Mouse (Mus musculus) lung, adult 2 months (tissue): ENCODE results near the gene Vps54. TPM values are rescaled to one million over a fixed set of nuclear protein-coding genes. Genes with fewer than 3 reads are reported as not detected.
A peak's percentile ranks its signal among the peaks of the same experiment; 100 is the strongest.

Experiments
- DNase-seq: peaks from one replicate; pipeline ENCODE4 v3.0.0; 2022
- H3K4me1 ChIP-seq: fragments of 200-500 bp; 2 replicates; pipeline ENCODE4 v1.6.1; 2011; ENCODE audit warnings: low read length; ENCODE audit not compliant: control insufficient read depth, insufficient read depth
- H3K4me3 ChIP-seq: fragments of 200-500 bp; replicated peaks from 2 replicates; pipeline ENCODE3; 2011; ENCODE audit warnings: low read depth, mild to moderate bottlenecking, control low read depth, low read length; ENCODE audit errors: extremely low read depth
- CTCF ChIP-seq: fragments of 200-500 bp; IDR thresholded peaks from 2 replicates; pipeline ENCODE4 v1.5.1; 2011; ENCODE audit warnings: mild to moderate bottlenecking, low read length, control low read depth; ENCODE audit not compliant: insufficient read depth
- POLR2A ChIP-seq: fragments of 200-500 bp; IDR thresholded peaks from 2 replicates; pipeline ENCODE4 v1.6.1; 2011; ENCODE audit warnings: low read depth, mild to moderate bottlenecking, control low read depth, low read length, borderline replicate concordance; ENCODE audit errors: extremely low read depth
- WGBS: fragments of 180-500 bp; shearing (Covaris S2); methylation state at CpG from one replicate; pipeline ENCODE4 v1.1.7; 2018; 5-methylcytosine and 5-hydroxymethylcytosine counted together
- polyA plus RNA-seq: library from polyadenylated mRNA; depleted of rRNA; stranded (reverse); fragments of >200 nt; gene quantifications from 2 replicates; pipeline ENCODE4 v1.2.3, GENCODE M21; 2012; rRNA removed

The Vps54 gene
- polyA plus RNA-seq, 1 experiment: 21.3 TPM

- 91% methylated on average over 7 of the region's 7 CpGs for WGBS
- H3K4me1 ChIP-seq: no peaks in the 10 kb centered on the region
- H3K4me3 ChIP-seq: no peak overlapping the region
- TF ChIP-seq POLR2A (no peak), CTCF (no peak)
- DNase-seq: no peak
Measured at GRCm38 (mm10) chr11:21351296-21351695, 112.2 kb downstream of the Vps54 start.

- peaks cover 4% of the 10 kb centered on the region for H3K4me1 ChIP-seq
- 84% methylated on average over 4 of the region's 4 CpGs for WGBS
- TF ChIP-seq CTCF (no peak), POLR2A (no peak)
- no peak for DNase-seq
- H3K4me3 ChIP-seq: no peak overlapping the region
Measured at GRCm38 (mm10) chr11:21363144-21363940, 124.3 kb downstream of the Vps54 start.

DNA sequence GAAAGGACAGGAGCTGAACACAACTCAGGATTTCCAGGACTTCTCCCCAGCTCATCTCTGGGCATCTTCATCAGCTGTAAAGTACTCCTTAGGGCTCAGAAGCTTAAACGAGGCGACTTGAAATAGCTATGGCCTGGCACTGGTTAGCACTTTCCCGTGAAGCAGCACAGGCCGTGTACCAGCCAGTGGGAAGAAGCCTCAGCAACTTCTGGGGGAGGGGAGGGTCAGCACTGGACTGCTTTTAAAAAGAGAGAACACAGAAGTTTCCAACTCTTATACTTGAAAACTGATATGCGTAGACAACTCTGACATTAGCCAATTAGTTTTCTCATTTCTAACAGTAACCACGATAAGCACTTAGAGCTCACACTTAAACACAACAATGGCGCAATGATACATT lies 129.4 kb downstream of the Vps54 start:
- no peak for DNase-seq
- Histone ChIP-seq H3K4me1 (peaks cover 11% of the 10 kb centered on the region), H3K4me3 (peak overlapping the region; percentile 23)
- TF ChIP-seq POLR2A: no peak
- TF ChIP-seq CTCF: no peak
- 29% methylated on average over 7 of the region's 7 CpGs for WGBS

DNA sequence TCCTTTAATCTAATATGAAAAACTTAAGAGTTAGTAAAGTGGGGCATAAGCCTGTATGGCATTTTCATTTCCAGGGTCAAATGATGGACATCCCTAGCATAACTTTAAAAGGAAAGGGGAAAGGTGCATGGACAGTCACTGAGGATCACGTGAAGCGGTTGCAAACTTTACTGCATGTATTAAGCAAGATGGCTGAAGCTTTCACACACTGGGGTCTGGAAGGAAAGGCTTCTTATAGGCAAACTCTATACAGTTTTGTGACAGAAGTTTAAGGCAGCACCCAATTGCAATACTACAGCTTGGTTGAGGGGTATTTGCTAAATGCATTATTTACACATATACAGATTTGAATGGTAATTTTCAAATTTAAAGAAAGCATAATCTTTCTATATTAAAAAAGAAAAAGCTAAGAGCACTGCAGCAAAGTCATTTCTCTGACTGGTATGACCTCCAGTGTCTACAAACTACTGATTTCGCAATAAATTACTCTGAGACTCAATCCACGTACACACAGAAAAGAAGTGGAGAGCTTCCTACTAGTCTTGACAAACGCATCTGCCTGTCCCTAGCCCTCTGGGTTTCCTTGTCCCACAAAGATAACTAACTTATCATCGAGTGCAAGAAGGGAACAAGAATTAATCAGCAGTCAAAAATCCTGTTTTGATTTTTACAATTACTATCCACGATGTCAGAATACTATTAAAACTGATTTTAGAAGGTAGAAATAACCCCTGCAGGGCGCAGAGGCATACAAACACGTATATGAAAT lies 130.4 kb downstream of the Vps54 start:
- no peak for DNase-seq
- Histone ChIP-seq H3K4me3 (peak overlapping the region; percentile 90), H3K4me1 (peaks cover 11% of the 10 kb centered on the region)
- 14% methylated on average over 9 of the region's 9 CpGs for WGBS
- TF ChIP-seq POLR2A (no peak), CTCF (no peak)

GRCm38 (mm10) chr11:21370399-21371121 lies 131.5 kb downstream of the Vps54 start:
- WGBS: under 1% methylated on average over 54 of the region's 69 CpGs
- peak; percentile 74 for DNase-seq
- H3K4me1 ChIP-seq: peaks cover 11% of the 10 kb centered on the region
- peak overlapping the region; percentile 90 for H3K4me3 ChIP-seq
- TF ChIP-seq CTCF: no peak
- TF ChIP-seq POLR2A: peak; percentile 51; the same call in 1 of the 2 replicates

Other genes with a start within 250 kb of the Vps54 start
- 24.4 and 36.2 TPM in 2 replicates for gene Peli1, start 148.0 kb upstream of the Vps54 start, polyA plus RNA-seq
- 4.8 and 9.8 TPM in 2 replicates for gene Ugp2, start 131.9 kb downstream of the Vps54 start, polyA plus RNA-seq